Mouse (Mus musculus) activated CD4-positive, CD25-positive, alpha-beta regulatory T cell, adult 9 weeks (primary cell): Measurements from ENCODE around the gene Prdm5. TPM values are rescaled to one million over a fixed set of nuclear protein-coding genes. Genes with fewer than 3 reads are reported as not detected.

ENCODE experiments used
- polyA plus RNA-seq: library from polyadenylated mRNA; unstranded; fragments of 100-300 nt; shearing (Covaris generic); gene quantifications from one replicate; pipeline ENCODE4 v1.2.1, GENCODE M21; 2017

The Prdm5 gene
- 5.2 TPM for polyA plus RNA-seq

DNA sequence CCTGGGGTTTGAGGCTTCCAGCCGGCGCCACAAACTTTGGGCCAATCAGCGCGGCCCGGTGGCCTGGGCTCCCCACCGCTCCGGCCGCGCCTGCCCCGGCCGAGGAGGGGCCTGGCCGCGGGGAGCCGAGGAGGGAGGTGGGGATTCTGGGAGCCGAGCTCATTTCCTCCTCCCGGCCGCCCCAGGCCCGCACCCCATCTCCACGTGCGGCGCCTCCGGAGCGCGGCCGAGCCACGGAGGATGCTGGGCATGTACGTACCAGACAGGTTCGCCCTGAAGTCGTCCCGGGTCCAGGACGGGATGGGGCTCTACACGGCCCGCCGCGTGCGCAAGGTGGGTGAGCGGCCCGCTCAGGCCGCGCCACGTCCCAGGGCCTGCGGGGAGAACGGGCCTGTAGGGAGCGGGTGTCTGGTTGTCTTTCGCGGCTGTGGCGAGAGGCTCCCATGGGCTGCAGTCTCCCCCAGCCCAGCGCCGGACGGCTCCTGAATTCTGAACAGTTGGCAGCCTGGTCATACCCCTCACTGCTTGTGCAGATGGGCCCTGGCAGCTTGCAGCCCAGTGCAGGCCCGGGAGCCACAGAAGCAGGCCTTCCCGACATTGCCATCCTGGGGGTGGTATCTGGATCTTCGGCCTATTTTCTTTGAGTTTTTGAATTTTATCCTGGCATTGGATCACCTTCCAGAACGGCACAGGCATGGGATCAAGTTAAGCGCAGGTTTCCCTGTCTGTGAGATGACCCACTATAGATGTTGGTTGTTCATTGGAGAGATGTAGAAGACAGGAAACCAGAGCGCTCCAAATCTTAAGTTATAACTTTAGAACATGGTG, at the start of gene Prdm5:
Gene Prdm5, plus strand, starts transcription at position 128 of the 828 bp plus-strand sequence.

DNA sequence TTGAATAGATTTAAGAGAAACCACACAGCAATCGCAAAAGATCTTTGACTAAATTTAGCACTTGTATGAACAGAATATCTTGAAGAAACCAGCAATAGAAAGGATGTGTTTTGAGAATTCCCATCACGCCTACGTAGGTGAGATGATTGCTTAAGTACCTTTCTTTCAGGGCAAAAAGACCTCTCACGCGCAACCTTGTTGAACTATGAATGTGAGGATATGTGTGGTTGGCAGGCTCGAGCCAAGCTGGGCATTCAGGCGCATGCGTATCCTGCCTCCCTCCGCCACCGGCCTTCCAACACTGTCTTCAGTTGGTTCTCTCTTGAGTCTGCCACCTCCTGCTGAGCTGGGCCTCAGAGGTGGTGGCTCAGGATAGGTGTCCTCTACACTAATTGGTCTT, 173.5 kb downstream of the Prdm5 start, which contains the start of gene 4930544G11Rik:
Gene 4930544G11Rik, plus strand, starts transcription at position 301 of the 400 bp plus-strand sequence.

Other genes starting within 250 kb of the Prdm5 start
- 0.59 TPM for gene Ndnf, start 107.4 kb upstream of the Prdm5 start, polyA plus RNA-seq
- gene 4930544G11Rik, start 173.6 kb downstream of the Prdm5 start, polyA plus RNA-seq = not detected